Mouse (Mus musculus) liver, adult 2 months (tissue): ENCODE measurements at regions not wholly inside any gene's neighbourhood (a gene's known extent, or its start where the extent isn't known, plus 50 kb on each side); places are given as distances from the start of the nearest gene placed in this dataset.

Experiments used
- CTCF ChIP-seq: fragments of 200-500 bp; IDR thresholded peaks from 2 replicates; pipeline ENCODE4 v1.5.1; 2011; ENCODE audit warnings: low read depth, low read length, control low read depth
- POLR2A ChIP-seq: fragments of 200-500 bp; IDR thresholded peaks from 2 replicates; pipeline ENCODE4 v1.6.1; 2011; ENCODE audit warnings: low read length, control low read depth; ENCODE audit not compliant: insufficient read depth; ENCODE audit errors: extremely low read depth

DNA sequence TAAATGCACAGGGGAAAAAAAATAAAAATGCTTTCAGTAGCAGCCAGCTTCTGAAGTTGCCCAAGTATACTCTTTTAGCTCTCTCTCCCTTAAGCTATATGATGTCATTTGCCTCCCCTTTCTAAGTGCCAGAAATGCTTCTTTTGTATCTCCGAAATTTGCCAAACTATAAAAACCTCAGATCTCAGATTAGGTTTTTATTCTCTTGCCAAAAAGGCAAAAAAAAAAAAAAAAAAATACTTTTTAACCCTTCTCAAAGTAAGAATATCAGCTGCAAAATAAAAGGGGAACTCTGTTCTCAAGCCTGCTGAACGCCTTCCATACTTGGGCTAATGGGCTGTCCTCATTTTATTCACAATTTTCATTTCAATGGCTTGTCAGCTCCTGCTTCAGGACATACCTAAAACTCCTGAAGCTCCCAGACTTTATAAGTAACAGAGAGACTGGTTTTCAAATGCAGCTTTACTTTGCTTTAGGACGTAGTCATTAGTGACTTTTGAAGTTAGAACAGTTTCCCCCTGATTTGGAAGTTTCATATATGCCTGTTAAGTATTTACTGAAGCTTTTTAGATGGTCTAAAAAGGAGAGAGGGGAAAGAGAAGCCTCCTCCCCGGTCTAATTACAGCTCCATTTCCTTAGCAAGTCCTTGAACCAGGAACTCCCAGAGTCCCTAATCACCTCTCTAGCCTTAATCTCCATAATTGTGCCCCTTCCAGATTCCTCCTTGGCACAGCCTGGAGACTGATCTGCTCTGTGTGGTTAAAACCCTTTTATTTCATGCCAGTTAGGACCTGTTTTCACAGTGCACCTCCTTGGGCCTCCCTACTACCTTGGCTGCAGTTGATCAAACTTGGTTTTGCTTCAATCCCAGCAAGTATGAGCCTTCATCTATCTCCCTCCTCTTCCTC, 633.5 kb upstream of the Arid1b start:
- TF ChIP-seq CTCF (no peak), POLR2A (no peak)
